Mouse (Mus musculus) G1E (cell line): Measurements from ENCODE around the gene Zfp941. TPM values are rescaled to one million over a fixed set of nuclear protein-coding genes. Genes with fewer than 3 reads are reported as not detected.
"Not testable (repeated sequence)": the region's sequence is repeated elsewhere in the genome, so short reads cannot be mapped to it uniquely, and the experiment has no call there.

Experiments used
- ATAC-seq: 2 replicates; pipeline ENCODE4 v1.8.0; 2016; ENCODE audit warnings: mild to moderate bottlenecking; ENCODE audit not compliant: insufficient number of reproducible peaks, poor library complexity, low FRiP score, severe bottlenecking; ENCODE audit errors: extremely low read depth
- DNase-seq: peaks from one replicate; pipeline ENCODE4 v3.0.0; 2012; ENCODE audit warnings: low spot score
- H3K27me3 ChIP-seq: 2 replicates; pipeline ENCODE4 v1.6.1; 2012; ENCODE audit warnings: mild to moderate bottlenecking, low read length, inconsistent platforms; ENCODE audit not compliant: insufficient read depth
- H3K36me3 ChIP-seq: replicated peaks from 2 replicates; pipeline ENCODE3; 2012; ENCODE audit warnings: mild to moderate bottlenecking, inconsistent platforms
- H3K4me1 ChIP-seq: 2 replicates; pipeline ENCODE4 v1.6.1; 2012; ENCODE audit warnings: low read depth, low read length, inconsistent platforms, mixed read lengths; ENCODE audit not compliant: insufficient read depth
- H3K4me3 ChIP-seq: 2 replicates; pipeline ENCODE4 v1.5.1; 2012; ENCODE audit warnings: low read depth, mild to moderate bottlenecking, inconsistent platforms, low read length, moderate library complexity, mixed read lengths
- H3K9me3 ChIP-seq: replicated peaks from 2 replicates; pipeline ENCODE4 v1.6.1; 2012; ENCODE audit warnings: inconsistent platforms
- CTCF ChIP-seq: IDR thresholded peaks from 2 replicates; pipeline ENCODE4 v1.5.1; 2012; ENCODE audit warnings: low read depth, low read length, inconsistent platforms, mixed read lengths
- GATA1 ChIP-seq: IDR thresholded peaks from 2 replicates; pipeline ENCODE4 v1.6.1; 2012; ENCODE audit warnings: borderline replicate concordance, low read length, inconsistent platforms, mixed read lengths
- GATA2 ChIP-seq: IDR thresholded peaks from 2 replicates; pipeline ENCODE4 v1.6.1; 2012; ENCODE audit warnings: low read depth, low read length, inconsistent platforms, borderline replicate concordance
- POLR2AphosphoS5 ChIP-seq: IDR thresholded peaks from 2 replicates; pipeline ENCODE4 v1.6.1; 2012; ENCODE audit warnings: low read depth, low read length, inconsistent platforms; ENCODE audit not compliant: insufficient replicate concordance
- TAL1 ChIP-seq: conservative IDR thresholded peaks from 2 replicates; pipeline ENCODE4 v1.6.1; 2012; ENCODE audit warnings: low read depth, low read length, inconsistent platforms, mixed read lengths
- polyA plus RNA-seq: library from polyadenylated mRNA; stranded (reverse); fragments of >175 nt; gene quantifications from 2 replicates; pipeline ENCODE4 v1.2.3, GENCODE M21; 2012
- total RNA-seq, 2 experiments: library from RNA; stranded (forward) in 1 of 2; stranded (reverse) in 1 of 2; fragments of 200-1000 nt in 1 of 2; fragments of >200 nt in 1 of 2; fragmentation: Nextera tagmentation in 1 of 2; gene quantifications; 2 replicates each; pipeline ENCODE4 v1.2.3; 2014 to 2017

Zfp941 gene
- total and polyA plus RNA-seq, 3 experiments, result 0.05 TPM; not detected in 2

DNA sequence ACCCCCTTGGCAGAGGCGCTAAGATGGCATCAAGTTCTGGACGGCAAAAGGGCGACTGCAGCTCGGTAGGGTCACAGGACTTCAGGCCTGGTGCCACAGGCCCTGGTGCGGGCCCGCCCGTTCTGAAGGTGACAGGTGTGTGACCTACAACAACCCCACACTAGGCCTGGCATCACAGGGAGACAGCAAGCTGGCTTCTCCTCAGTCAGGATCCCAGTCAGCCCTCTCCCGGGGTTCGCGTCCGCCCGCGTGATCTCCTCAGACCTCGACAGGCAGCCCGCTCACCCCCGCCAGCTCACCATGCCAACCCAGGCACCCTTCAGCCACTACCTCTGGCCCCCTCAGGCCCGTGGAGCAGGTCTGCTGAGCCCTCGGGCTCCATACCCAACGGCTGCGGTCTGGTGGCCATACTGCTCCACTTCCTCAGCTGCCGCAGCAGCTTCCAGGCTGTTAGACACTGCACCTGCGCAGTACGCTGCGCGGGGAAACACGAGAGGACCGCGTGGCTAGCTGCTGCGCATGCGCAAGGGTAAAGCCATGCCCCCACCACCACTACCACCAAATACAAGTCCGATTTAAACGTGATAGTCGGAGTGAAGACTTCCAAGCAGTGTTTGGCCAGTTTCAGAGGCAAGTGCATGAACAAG lies 34.4 kb downstream of the Zfp941 start, which contains the start of gene Syce1:
Syce1 (minus strand) TSS at position 447 of the 647 bp plus-strand sequence.
- TF ChIP-seq GATA2 (no peak), POLR2AphosphoS5 (no peak), GATA1 (no peak), CTCF (no peak), TAL1 (no peak)
- no peak for DNase-seq

DNA sequence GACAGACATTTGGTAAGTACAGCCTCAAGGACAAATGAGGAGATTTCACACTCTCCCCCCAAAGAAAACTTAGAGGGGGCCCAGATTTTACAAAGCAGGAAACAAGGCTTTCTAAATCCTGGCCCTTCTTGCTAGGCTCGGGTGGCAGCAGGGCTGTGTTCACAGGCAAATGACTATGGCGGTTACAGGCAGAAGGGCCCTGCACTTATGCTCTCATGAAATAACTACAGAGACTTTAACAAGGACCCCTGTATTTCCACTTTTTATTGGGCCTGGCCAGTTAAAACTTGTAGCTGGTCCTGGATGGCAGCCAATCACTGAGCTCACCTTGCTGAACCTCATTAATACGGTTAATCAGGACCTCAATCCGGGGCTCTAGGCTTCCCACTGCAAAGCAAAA lies 41.4 kb downstream of the Zfp941 start:
- no peak overlapping the region for H3K4me3 ChIP-seq
- no peaks in the 10 kb centered on the region for H3K9me3 ChIP-seq
- H3K36me3 ChIP-seq, result no peaks in the 10 kb centered on the region
- H3K27me3 ChIP-seq, result peaks cover 8% of the 10 kb centered on the region
- no peak for ATAC-seq
- DNase-seq, result no peak
- H3K4me1 ChIP-seq, result no peaks in the 10 kb centered on the region
- TF ChIP-seq GATA1 (no peak), GATA2 (no peak), TAL1 (no peak), CTCF (no peak), POLR2AphosphoS5 (no peak)

More for the DNA sequence above, 34.4 kb downstream of the Zfp941 start, which contains the start of gene Syce1:
- ATAC-seq, result no peak
- Histone ChIP-seq H3K9me3 (no peaks in the 10 kb centered on the region), H3K4me1 (no peaks in the 10 kb centered on the region), H3K4me3 (no peak within 1 kb of the TSS), H3K27me3 (peaks cover 10% of the 10 kb centered on the region; the same call in 1 of the 2 replicates), H3K36me3 (no peaks in the 10 kb centered on the region)

DNA sequence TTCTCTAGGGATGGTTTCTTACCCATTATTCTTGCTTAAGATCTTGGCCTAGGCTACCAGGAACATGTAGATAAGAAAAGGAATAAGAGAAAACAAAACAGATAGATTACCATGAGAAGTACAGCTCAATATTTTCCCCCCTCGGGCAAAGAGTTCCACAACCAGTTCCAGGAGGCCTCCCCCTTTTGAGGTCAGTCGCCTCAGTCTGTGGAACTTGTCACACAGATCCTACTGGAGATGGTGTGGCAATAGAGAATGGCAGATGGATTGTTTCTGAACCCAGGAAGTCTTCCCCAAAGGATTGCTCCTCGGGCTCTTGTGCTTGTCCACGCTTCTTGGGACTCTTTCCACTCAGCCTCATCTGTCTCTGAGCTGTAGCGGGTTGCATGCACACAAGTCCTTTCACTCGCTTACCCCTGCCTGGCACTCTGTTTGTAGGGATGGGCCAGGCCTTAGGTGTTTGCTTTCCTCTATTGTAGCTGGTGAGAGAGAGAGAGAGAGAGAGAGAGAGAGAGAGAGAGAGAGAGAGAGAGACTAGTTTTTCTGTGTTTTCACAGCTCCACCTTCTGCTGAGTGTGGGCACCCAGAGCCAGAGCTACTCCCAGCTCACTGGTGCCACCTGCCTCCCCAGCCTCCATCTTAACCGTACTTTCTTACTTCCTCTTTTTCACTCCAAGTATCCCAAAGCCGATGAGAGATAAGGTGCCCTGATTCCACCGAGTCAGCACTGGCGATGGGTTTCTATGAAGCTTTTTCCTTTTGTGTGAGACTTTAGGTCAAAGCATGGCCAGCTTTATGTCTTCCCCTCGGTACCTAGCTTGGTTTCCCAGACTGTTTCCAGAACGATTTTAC lies 55.9 kb downstream of the Zfp941 start:
- TF ChIP-seq GATA2, result no peak
- no peak for TF ChIP-seq CTCF
- no peak for TF ChIP-seq GATA1
- no peak for TF ChIP-seq TAL1
- H3K9me3 ChIP-seq, result no peaks in the 10 kb centered on the region
- DNase-seq (no peak), ATAC-seq (no peak)
- no peaks in the 10 kb centered on the region for H3K4me1 ChIP-seq
- H3K36me3 ChIP-seq, result no peaks in the 10 kb centered on the region
- 0 out of 2 replicates have a peak, but pooled peaks cover 6% of the 10 kb centered on the region for H3K27me3 ChIP-seq
- no peak overlapping the region for H3K4me3 ChIP-seq

DNA sequence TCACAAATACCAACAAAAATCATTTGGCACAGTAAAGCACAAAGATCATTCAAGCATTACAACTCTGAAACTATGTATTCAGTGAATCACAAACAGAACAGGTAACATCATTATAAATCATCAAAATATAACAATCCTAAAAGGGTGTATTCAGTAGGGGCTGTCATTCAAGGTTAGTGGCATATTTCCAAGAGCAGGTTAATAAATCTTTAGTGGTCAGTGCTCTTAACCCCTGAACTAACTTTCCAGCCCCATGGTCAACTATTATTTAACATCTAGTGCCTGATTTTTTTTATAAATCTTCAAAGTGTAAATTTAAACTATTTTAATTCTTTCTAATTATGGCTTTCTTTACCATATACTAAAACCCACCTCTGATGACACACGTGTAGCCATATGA lies 56.6 kb downstream of the Zfp941 start:
- H3K9me3 ChIP-seq, result not testable (repeated sequence)

DNA sequence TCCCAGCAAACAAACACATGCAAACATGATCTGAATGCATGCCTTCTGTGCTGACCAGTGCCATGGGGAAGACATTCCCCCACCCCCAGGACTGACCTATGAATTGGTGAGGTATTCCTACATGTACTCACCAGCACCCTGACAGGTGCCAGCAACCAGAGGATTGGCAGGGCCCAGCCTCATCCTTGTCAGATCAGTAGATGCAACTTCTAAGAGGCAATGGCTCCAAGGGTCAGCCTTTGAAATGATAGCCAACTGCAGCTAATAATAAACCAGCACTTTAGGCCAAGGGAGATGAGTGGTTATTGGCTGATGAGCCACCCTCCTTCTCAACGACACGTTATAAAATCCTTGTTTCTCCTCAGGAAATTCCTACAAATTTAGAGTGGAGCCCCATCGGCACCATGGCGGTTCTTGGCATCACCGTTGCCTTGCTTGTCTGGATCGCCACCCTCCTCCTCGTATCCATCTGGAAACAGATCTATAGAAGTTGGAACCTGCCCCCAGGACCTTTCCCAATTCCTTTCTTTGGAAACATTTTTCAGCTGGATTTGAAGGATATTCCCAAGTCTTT lies 58.4 kb downstream of the Zfp941 start, which contains the start of gene Cyp2e1:
Cyp2e1 (plus strand) TSS at position 293 of the 574 bp plus-strand sequence.
- TF ChIP-seq TAL1 (no peak), GATA2 (no peak), POLR2AphosphoS5 (no peak)
- 0 out of 2 replicates have a peak, but pooled peaks cover 4% of the 10 kb centered on the region for H3K27me3 ChIP-seq
- ATAC-seq (no peak), DNase-seq (no peak)
- H3K4me3 ChIP-seq, result no peak within 1 kb of the TSS
- no peaks in the 10 kb centered on the region for H3K4me1 ChIP-seq
- H3K36me3 ChIP-seq, result no peaks in the 10 kb centered on the region
- no peaks in the 10 kb centered on the region for H3K9me3 ChIP-seq

More for the DNA sequence above, 56.6 kb downstream of the Zfp941 start:
- not testable (repeated sequence) for H3K27me3 ChIP-seq, H3K4me1 ChIP-seq, DNase-seq, ATAC-seq, H3K4me3 ChIP-seq, H3K36me3 ChIP-seq

DNA sequence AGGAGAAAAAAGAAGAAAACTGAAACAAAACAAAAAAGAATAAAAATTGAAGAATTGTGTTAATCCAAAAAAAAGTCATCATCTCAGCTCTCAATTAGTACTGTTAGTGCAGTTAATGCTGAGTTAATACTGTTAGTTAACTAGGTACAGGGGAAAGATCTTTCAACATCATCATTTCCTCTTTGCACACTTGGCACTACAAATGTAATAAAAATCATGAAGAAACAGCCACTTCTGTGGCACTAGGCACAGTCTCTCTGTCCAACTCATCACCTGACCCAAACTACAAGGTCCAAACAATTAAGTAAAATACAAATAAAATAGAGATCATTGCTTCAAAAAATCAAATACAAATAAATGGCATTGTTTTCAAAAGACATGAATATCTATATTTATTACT lies 61.3 kb downstream of the Zfp941 start:
- H3K4me3 ChIP-seq, result no peak overlapping the region
- TF ChIP-seq GATA1, result no peak
- TF ChIP-seq POLR2AphosphoS5, result no peak
- TF ChIP-seq CTCF, result no peak
- no peak for TF ChIP-seq GATA2
- TF ChIP-seq TAL1, result no peak
- no peaks in the 10 kb centered on the region for H3K9me3 ChIP-seq
- H3K4me1 ChIP-seq, result no peaks in the 10 kb centered on the region
- H3K27me3 ChIP-seq, result peaks cover 8% of the 10 kb centered on the region; the same call in 1 of the 2 replicates
- no peaks in the 10 kb centered on the region for H3K36me3 ChIP-seq
- DNase-seq (no peak), ATAC-seq (no peak)

Other genes with a start within 250 kb of the Zfp941 start
Only the 20 nearest of the 27 such genes appear.
- 0.05 TPM in 1 of 2 replicates, not detected in the other for gene Olfr539, start 162.2 kb downstream of the Zfp941 start, total RNA-seq (2014; fragmentation: Nextera tagmentation)
- gene Olfr539, start 162.2 kb downstream of the Zfp941 start, total RNA-seq (2017), result 0.06 and 0.11 TPM in 2 replicates
- gene Olfr539, start 162.2 kb downstream of the Zfp941 start, polyA plus RNA-seq, result not detected in 2 replicates
- not detected in 2 replicates for gene Olfr45, start 140.2 kb downstream of the Zfp941 start, total RNA-seq (2014; fragmentation: Nextera tagmentation)
- gene Olfr45, start 140.2 kb downstream of the Zfp941 start, total RNA-seq (2017), result 0.11 and 0.12 TPM in 2 replicates
- not detected in 2 replicates for gene Olfr45, start 140.2 kb downstream of the Zfp941 start, polyA plus RNA-seq
- gene Olfr541, start 124.9 kb downstream of the Zfp941 start, total RNA-seq (2014; fragmentation: Nextera tagmentation), result not detected in 2 replicates
- 0.38 TPM in 1 of 2 replicates, not detected in the other for gene Olfr541, start 124.9 kb downstream of the Zfp941 start, total RNA-seq (2017)
- gene Olfr541, start 124.9 kb downstream of the Zfp941 start, polyA plus RNA-seq, result not detected in 2 replicates
- not detected in 2 replicates for gene Cyp2e1, start 58.4 kb downstream of the Zfp941 start, total RNA-seq (2014; fragmentation: Nextera tagmentation)
- gene Cyp2e1, start 58.4 kb downstream of the Zfp941 start, total RNA-seq (2017), result 0.05 TPM in 1 of 2 replicates, not detected in the other
- not detected in 2 replicates for gene Cyp2e1, start 58.4 kb downstream of the Zfp941 start, polyA plus RNA-seq
- not detected in 2 replicates for gene Syce1, start 34.3 kb downstream of the Zfp941 start, total RNA-seq (2014; fragmentation: Nextera tagmentation)
- gene Syce1, start 34.3 kb downstream of the Zfp941 start, total RNA-seq (2017), result not detected in 2 replicates
- not detected in 2 replicates for gene Syce1, start 34.3 kb downstream of the Zfp941 start, polyA plus RNA-seq
- gene Urah, start 12.8 kb upstream of the Zfp941 start, total RNA-seq (2014; fragmentation: Nextera tagmentation), result not detected in 2 replicates
- gene Urah, start 12.8 kb upstream of the Zfp941 start, total RNA-seq (2017), result not detected in 2 replicates
- not detected in 2 replicates for gene Urah, start 12.8 kb upstream of the Zfp941 start, polyA plus RNA-seq
- gene Scgb1c1, start 23.4 kb upstream of the Zfp941 start, total RNA-seq (2014; fragmentation: Nextera tagmentation), result not detected in 2 replicates
- not detected in 2 replicates for gene Scgb1c1, start 23.4 kb upstream of the Zfp941 start, total RNA-seq (2017)
- gene Scgb1c1, start 23.4 kb upstream of the Zfp941 start, polyA plus RNA-seq, result not detected in 2 replicates
- gene Odf3, start 25.6 kb upstream of the Zfp941 start, total RNA-seq (2014; fragmentation: Nextera tagmentation), result not detected in 2 replicates
- 0.11 and 0.17 TPM in 2 replicates for gene Odf3, start 25.6 kb upstream of the Zfp941 start, total RNA-seq (2017)
- gene Odf3, start 25.6 kb upstream of the Zfp941 start, polyA plus RNA-seq, result not detected in 2 replicates
- gene Gm45785, start 34.2 kb upstream of the Zfp941 start, total RNA-seq (2014; fragmentation: Nextera tagmentation), result not detected in 2 replicates
- 0.17 and 1.8 TPM in 2 replicates for gene Gm45785, start 34.2 kb upstream of the Zfp941 start, total RNA-seq (2017)
- gene Gm45785, start 34.2 kb upstream of the Zfp941 start, polyA plus RNA-seq, result 1.3 and 2.1 TPM in 2 replicates
- 19.9 and 29.5 TPM in 2 replicates for gene Ric8a, start 34.8 kb upstream of the Zfp941 start, total RNA-seq (2014; fragmentation: Nextera tagmentation)
- 21.1 and 27.9 TPM in 2 replicates for gene Ric8a, start 34.8 kb upstream of the Zfp941 start, total RNA-seq (2017)
- 27.9 and 28.4 TPM in 2 replicates for gene Ric8a, start 34.8 kb upstream of the Zfp941 start, polyA plus RNA-seq
- 8.4 and 10.1 TPM in 2 replicates for gene Bet1l, start 35.4 kb upstream of the Zfp941 start, total RNA-seq (2014; fragmentation: Nextera tagmentation)
- 13.1 and 16.1 TPM in 2 replicates for gene Bet1l, start 35.4 kb upstream of the Zfp941 start, total RNA-seq (2017)
- gene Bet1l, start 35.4 kb upstream of the Zfp941 start, polyA plus RNA-seq, result 3.5 and 5.2 TPM in 2 replicates
- 93.7 and 98.1 TPM in 2 replicates for gene Psmd13, start 59.8 kb upstream of the Zfp941 start, total RNA-seq (2014; fragmentation: Nextera tagmentation)
- 193 and 195 TPM in 2 replicates for gene Psmd13, start 59.8 kb upstream of the Zfp941 start, total RNA-seq (2017)
- gene Psmd13, start 59.8 kb upstream of the Zfp941 start, polyA plus RNA-seq, result 45.7 and 70.1 TPM in 2 replicates
- gene Sirt3, start 60.1 kb upstream of the Zfp941 start, total RNA-seq (2014; fragmentation: Nextera tagmentation), result 10.5 and 11.8 TPM in 2 replicates
- 11.0 and 17.5 TPM in 2 replicates for gene Sirt3, start 60.1 kb upstream of the Zfp941 start, total RNA-seq (2017)
- 27.6 and 31.7 TPM in 2 replicates for gene Sirt3, start 60.1 kb upstream of the Zfp941 start, polyA plus RNA-seq
- gene Cox8b, start 78.3 kb upstream of the Zfp941 start, total RNA-seq (2014; fragmentation: Nextera tagmentation), result not detected in 2 replicates
- gene Cox8b, start 78.3 kb upstream of the Zfp941 start, total RNA-seq (2017), result not detected in 2 replicates
- not detected in 2 replicates for gene Cox8b, start 78.3 kb upstream of the Zfp941 start, polyA plus RNA-seq
- not detected in 2 replicates for gene Nlrp6, start 98.7 kb upstream of the Zfp941 start, total RNA-seq (2014; fragmentation: Nextera tagmentation)
- 0.11 and 0.12 TPM in 2 replicates for gene Nlrp6, start 98.7 kb upstream of the Zfp941 start, total RNA-seq (2017)
- gene Nlrp6, start 98.7 kb upstream of the Zfp941 start, polyA plus RNA-seq, result 0.07 and 0.08 TPM in 2 replicates
- 7.5 and 8.1 TPM in 2 replicates for gene Pgghg, start 119.2 kb upstream of the Zfp941 start, total RNA-seq (2014; fragmentation: Nextera tagmentation)
- gene Pgghg, start 119.2 kb upstream of the Zfp941 start, total RNA-seq (2017), result 9.0 and 10.0 TPM in 2 replicates
- 5.6 and 6.7 TPM in 2 replicates for gene Pgghg, start 119.2 kb upstream of the Zfp941 start, polyA plus RNA-seq
- 1.6 TPM in 1 of 2 replicates, not detected in the other for gene Ifitm5, start 128.1 kb upstream of the Zfp941 start, total RNA-seq (2014; fragmentation: Nextera tagmentation)
- gene Ifitm5, start 128.1 kb upstream of the Zfp941 start, total RNA-seq (2017), result 0.35 and 1.2 TPM in 2 replicates
- gene Ifitm5, start 128.1 kb upstream of the Zfp941 start, polyA plus RNA-seq, result 0.16 and 0.32 TPM in 2 replicates
- not detected in 2 replicates for gene Gm45717, start 133.8 kb upstream of the Zfp941 start, total RNA-seq (2014; fragmentation: Nextera tagmentation)
- not detected in 2 replicates for gene Gm45717, start 133.8 kb upstream of the Zfp941 start, total RNA-seq (2017)
- gene Gm45717, start 133.8 kb upstream of the Zfp941 start, polyA plus RNA-seq, result not detected in 2 replicates
- gene Ifitm2, start 133.8 kb upstream of the Zfp941 start, total RNA-seq (2014; fragmentation: Nextera tagmentation), result 239 and 256 TPM in 2 replicates
- 205 and 220 TPM in 2 replicates for gene Ifitm2, start 133.8 kb upstream of the Zfp941 start, total RNA-seq (2017)
- 129 and 161 TPM in 2 replicates for gene Ifitm2, start 133.8 kb upstream of the Zfp941 start, polyA plus RNA-seq
- gene Ifitm1, start 145.0 kb upstream of the Zfp941 start, total RNA-seq (2014; fragmentation: Nextera tagmentation), result 2.9 and 5.5 TPM in 2 replicates
- 1.5 and 2.1 TPM in 2 replicates for gene Ifitm1, start 145.0 kb upstream of the Zfp941 start, total RNA-seq (2017)
- gene Ifitm1, start 145.0 kb upstream of the Zfp941 start, polyA plus RNA-seq, result not detected in 2 replicates